Mouse (Mus musculus): ENCODE measurements around the gene Scn2a.

Gene Scn2a

GRCm38 (mm10) chr2:65620556-65621166, at the start of gene Scn2a:
TSS of gene Scn2a (plus strand) at chr2:65620771.
- peak; percentile 90 for TF ChIP-seq CTCF (conservative IDR thresholded peaks at IDR 0.05; ENCODE audit: low read length)
- no peak for TF ChIP-seq NANOG (IDR thresholded peaks at IDR 0.05; ENCODE audit: borderline replicate concordance, low read length)
- no peaks in the 10 kb centered on the region for H3K36me3 ChIP-seq (ENCODE audit: insufficient read depth, low read length)
- no peaks in the 10 kb centered on the region for H3K27me3 ChIP-seq (ENCODE audit: insufficient read depth, low read length)
- 0 out of 2 replicates have a peak, but pooled peaks cover 4% of the 10 kb centered on the region for H3K4me1 ChIP-seq (replicated peaks; ENCODE audit: low read depth, low read length)
- H3K4me3 ChIP-seq (replicated peaks; ENCODE audit: low read length), result no peak within 1 kb of the TSS
- no peaks in the 10 kb centered on the region for H3K9me3 ChIP-seq (ENCODE audit: low read length)

DNA sequence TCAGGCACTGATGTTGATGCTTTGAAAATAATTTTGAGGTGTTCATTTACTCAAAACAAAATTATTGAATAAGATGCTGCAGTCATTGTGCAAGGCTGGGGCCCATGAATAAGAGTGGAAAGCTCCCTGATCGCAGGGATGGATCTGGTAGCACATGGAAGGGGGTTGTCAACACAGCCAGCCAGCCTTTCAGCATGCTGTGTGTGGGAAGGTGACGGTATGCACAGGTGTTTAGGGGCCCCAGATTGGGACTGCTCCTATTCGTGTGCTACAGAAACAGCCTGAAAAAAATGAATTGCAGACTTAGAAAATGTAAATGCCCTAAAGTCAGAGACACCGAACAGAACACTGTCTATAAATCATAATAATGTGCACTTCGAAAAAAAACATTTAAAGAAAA, 32.9 kb upstream of the Scn2a start:
- peaks cover 14% of the 10 kb centered on the region for H3K9me3 ChIP-seq (ENCODE audit: low read length)
- no peaks in the 10 kb centered on the region for H3K36me3 ChIP-seq (ENCODE audit: insufficient read depth, low read length)
- no peak for TF ChIP-seq POU5F1 (IDR thresholded peaks at IDR 0.05; ENCODE audit: borderline replicate concordance, low read length)
- no peak for TF ChIP-seq NANOG (IDR thresholded peaks at IDR 0.05; ENCODE audit: borderline replicate concordance, low read length)
- TF ChIP-seq CTCF (conservative IDR thresholded peaks at IDR 0.05; ENCODE audit: low read length), result no peak
- no peak overlapping the region for H3K4me3 ChIP-seq (replicated peaks; ENCODE audit: low read length)
- no peaks in the 10 kb centered on the region for H3K27me3 ChIP-seq (ENCODE audit: insufficient read depth, low read length)
- H3K4me1 ChIP-seq (replicated peaks; ENCODE audit: low read depth, low read length), result no peaks in the 10 kb centered on the region

- H3K4me1 ChIP-seq (replicated peaks; ENCODE audit: low read depth, low read length), result no peaks in the 10 kb centered on the region
- no peak overlapping the region for H3K4me3 ChIP-seq (replicated peaks; ENCODE audit: low read length)
- no peaks in the 10 kb centered on the region for H3K36me3 ChIP-seq (ENCODE audit: insufficient read depth, low read length)
- no peaks in the 10 kb centered on the region for H3K27me3 ChIP-seq (ENCODE audit: insufficient read depth, low read length)
- no peaks in the 10 kb centered on the region for H3K9me3 ChIP-seq (ENCODE audit: low read length)
- TF ChIP-seq POU5F1 (IDR thresholded peaks at IDR 0.05; ENCODE audit: borderline replicate concordance, low read length) (no peak), NANOG (IDR thresholded peaks at IDR 0.05; ENCODE audit: borderline replicate concordance, low read length) (no peak), CTCF (conservative IDR thresholded peaks at IDR 0.05; ENCODE audit: low read length) (no peak)
Measured at GRCm38 (mm10) chr2:65607813-65608212, 12.8 kb upstream of the Scn2a start.

- Histone ChIP-seq H3K9me3 (ENCODE audit: low read length) (no peaks in the 10 kb centered on the region), H3K36me3 (ENCODE audit: insufficient read depth, low read length) (no peaks in the 10 kb centered on the region), H3K27me3 (ENCODE audit: insufficient read depth, low read length) (no peaks in the 10 kb centered on the region), H3K4me1 (replicated peaks; ENCODE audit: low read depth, low read length) (0 out of 2 replicates have a peak, but pooled peaks cover 4% of the 10 kb centered on the region), H3K4me3 (replicated peaks; ENCODE audit: low read length) (no peak overlapping the region)
- TF ChIP-seq NANOG (IDR thresholded peaks at IDR 0.05; ENCODE audit: borderline replicate concordance, low read length) (no peak), POU5F1 (IDR thresholded peaks at IDR 0.05; ENCODE audit: borderline replicate concordance, low read length) (no peak), CTCF (conservative IDR thresholded peaks at IDR 0.05; ENCODE audit: low read length) (no peak)
Measured at GRCm38 (mm10) chr2:65611887-65612286, 8.7 kb upstream of the Scn2a start.

- Histone ChIP-seq H3K27me3 (ENCODE audit: insufficient read depth, low read length) (no peaks in the 10 kb centered on the region), H3K36me3 (ENCODE audit: insufficient read depth, low read length) (no peaks in the 10 kb centered on the region), H3K4me1 (replicated peaks; ENCODE audit: low read depth, low read length) (0 out of 2 replicates have a peak, but pooled peaks cover 4% of the 10 kb centered on the region), H3K4me3 (replicated peaks; ENCODE audit: low read length) (no peak overlapping the region), H3K9me3 (ENCODE audit: low read length) (no peaks in the 10 kb centered on the region)
- TF ChIP-seq CTCF (conservative IDR thresholded peaks at IDR 0.05; ENCODE audit: low read length), result no peak
- no peak for TF ChIP-seq NANOG (IDR thresholded peaks at IDR 0.05; ENCODE audit: borderline replicate concordance, low read length)
- TF ChIP-seq POU5F1 (IDR thresholded peaks at IDR 0.05; ENCODE audit: borderline replicate concordance, low read length), result no peak
Measured at GRCm38 (mm10) chr2:65619781-65620180, 790 bp upstream of the Scn2a start.

- no peaks in the 10 kb centered on the region for H3K27me3 ChIP-seq (ENCODE audit: insufficient read depth, low read length)
- H3K9me3 ChIP-seq (ENCODE audit: low read length), result no peaks in the 10 kb centered on the region
- H3K4me3 ChIP-seq (replicated peaks; ENCODE audit: low read length), result no peak overlapping the region
- TF ChIP-seq NANOG (IDR thresholded peaks at IDR 0.05; ENCODE audit: borderline replicate concordance, low read length), result no peak
- TF ChIP-seq POU5F1 (IDR thresholded peaks at IDR 0.05; ENCODE audit: borderline replicate concordance, low read length), result no peak
- H3K4me1 ChIP-seq (replicated peaks; ENCODE audit: low read depth, low read length), result 0 out of 2 replicates have a peak, but pooled peaks cover 3% of the 10 kb centered on the region
- no peaks in the 10 kb centered on the region for H3K36me3 ChIP-seq (ENCODE audit: insufficient read depth, low read length)
Measured at GRCm38 (mm10) chr2:65621254-65621653, 683 bp downstream of the Scn2a start.

DNA sequence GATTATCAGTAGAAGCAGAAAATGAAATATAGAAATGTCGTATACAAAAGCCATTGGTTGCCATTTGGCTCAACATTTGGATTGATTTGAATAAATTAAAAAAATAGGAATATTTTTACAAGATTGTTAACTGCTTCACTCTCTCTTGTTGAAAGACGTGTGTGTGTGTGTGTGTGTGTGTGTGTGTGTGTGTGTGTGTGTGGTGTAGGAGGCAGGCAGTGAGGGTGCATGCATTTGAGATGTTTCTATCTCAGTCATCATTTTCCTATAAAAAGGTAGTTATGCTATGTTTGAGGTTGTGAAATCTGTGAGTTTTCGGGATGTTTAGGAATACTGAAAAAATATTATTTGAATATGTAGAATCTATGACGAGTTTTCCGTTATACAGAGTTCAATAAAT, 1.3 kb downstream of the Scn2a start:
- Histone ChIP-seq H3K27me3 (ENCODE audit: insufficient read depth, low read length) (no peaks in the 10 kb centered on the region), H3K36me3 (ENCODE audit: insufficient read depth, low read length) (no peaks in the 10 kb centered on the region), H3K9me3 (ENCODE audit: low read length) (no peaks in the 10 kb centered on the region), H3K4me3 (replicated peaks; ENCODE audit: low read length) (no peak overlapping the region), H3K4me1 (replicated peaks; ENCODE audit: low read depth, low read length) (no peaks in the 10 kb centered on the region)
- TF ChIP-seq CTCF (conservative IDR thresholded peaks at IDR 0.05; ENCODE audit: low read length), result no peak
- no peak for TF ChIP-seq NANOG (IDR thresholded peaks at IDR 0.05; ENCODE audit: borderline replicate concordance, low read length)
- no peak for TF ChIP-seq POU5F1 (IDR thresholded peaks at IDR 0.05; ENCODE audit: borderline replicate concordance, low read length)

DNA sequence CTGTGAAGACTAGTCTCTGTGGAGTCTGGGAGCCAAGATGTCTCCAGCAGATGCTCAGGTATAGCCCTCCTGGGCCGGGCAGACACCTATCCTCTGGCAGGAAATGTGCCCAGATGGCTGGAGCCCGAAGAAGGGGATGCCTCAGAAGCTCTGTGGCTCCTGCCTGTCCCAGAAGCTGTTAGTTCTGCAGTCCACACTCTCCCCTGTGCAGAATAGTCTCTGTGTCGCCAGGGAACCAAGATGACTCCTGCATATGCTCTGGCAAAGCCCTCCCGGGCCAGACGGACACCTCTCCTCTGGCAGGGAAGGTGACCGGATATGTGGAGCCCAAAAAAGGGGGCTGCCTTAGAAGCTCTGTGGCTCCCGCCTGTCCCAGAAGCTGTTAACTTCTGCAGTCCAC, 32.1 kb downstream of the Scn2a start:
- Histone ChIP-seq H3K36me3 (ENCODE audit: insufficient read depth, low read length) (no peaks in the 10 kb centered on the region), H3K4me3 (replicated peaks; ENCODE audit: low read length) (no peak overlapping the region), H3K27me3 (ENCODE audit: insufficient read depth, low read length) (no peaks in the 10 kb centered on the region), H3K9me3 (ENCODE audit: low read length) (peaks cover 25% of the 10 kb centered on the region), H3K4me1 (replicated peaks; ENCODE audit: low read depth, low read length) (no peaks in the 10 kb centered on the region)
- TF ChIP-seq CTCF (conservative IDR thresholded peaks at IDR 0.05; ENCODE audit: low read length), result no peak
- no peak for TF ChIP-seq NANOG (IDR thresholded peaks at IDR 0.05; ENCODE audit: borderline replicate concordance, low read length)
- TF ChIP-seq POU5F1 (IDR thresholded peaks at IDR 0.05; ENCODE audit: borderline replicate concordance, low read length), result no peak

GRCm38 (mm10) chr2:65657031-65657430, 36.5 kb downstream of the Scn2a start:
- Histone ChIP-seq H3K4me1 (replicated peaks; ENCODE audit: low read depth, low read length) (no peaks in the 10 kb centered on the region), H3K27me3 (ENCODE audit: insufficient read depth, low read length) (no peaks in the 10 kb centered on the region), H3K9me3 (ENCODE audit: low read length) (peaks cover 21% of the 10 kb centered on the region), H3K36me3 (ENCODE audit: insufficient read depth, low read length) (no peaks in the 10 kb centered on the region), H3K4me3 (replicated peaks; ENCODE audit: low read length) (no peak overlapping the region)
- TF ChIP-seq CTCF (conservative IDR thresholded peaks at IDR 0.05; ENCODE audit: low read length) (no peak), POU5F1 (IDR thresholded peaks at IDR 0.05; ENCODE audit: borderline replicate concordance, low read length) (no peak), NANOG (IDR thresholded peaks at IDR 0.05; ENCODE audit: borderline replicate concordance, low read length) (no peak)

All from E14TG2a.4 (cell line).